Comparison of ENCODE assay signal across 13 mouse cellular contexts in genomic region chr11:66606646-66607045, GRCm38 (mm10).
"Had no signal": no experiment of that assay in that cellular context is flagged by ENCODE, and none has a peak within 500 bp of the region (broad histone marks: within the 10 kb centered on the region; RNA-seq: fewer than 3 reads in every experiment).

No protein-coding gene starts in this region.

- H3K4me2 ChIP-seq: liver, embryonic 13.5 days; midbrain, embryonic 12.5 days had no signal

- DNase-seq: kidney, adult 8-10 months; kidney, postnatal 10 days; layer of hippocampus, adult 9-11 months; liver, embryonic 13.5 days; lung, adult 2 months; lung, postnatal 14 days; thymus, adult 2 months; thymus, postnatal 14 days; thymus, postnatal 4 days had no signal

- H3K36me3 ChIP-seq: liver, embryonic 13.5 days; midbrain, embryonic 12.5 days had no signal

- H3K9ac ChIP-seq: liver, embryonic 13.5 days; midbrain, embryonic 12.5 days had no signal

- ATAC-seq: intestine, postnatal 0 days had no signal

- H3K4me1 ChIP-seq: liver, embryonic 13.5 days; midbrain, embryonic 12.5 days had no signal

- H3K27ac ChIP-seq: layer of hippocampus, adult 2 months; liver, embryonic 13.5 days; macrophage; midbrain, embryonic 12.5 days had no signal

- H3K4me3 ChIP-seq: layer of hippocampus, adult 2 months; liver, embryonic 13.5 days; midbrain, embryonic 12.5 days had no signal

- H3K27me3 ChIP-seq: liver, embryonic 13.5 days; midbrain, embryonic 12.5 days had no signal

- H3K9me3 ChIP-seq: midbrain, embryonic 12.5 days had no signal
